Mouse (Mus musculus): ENCODE measurements around the gene Sorcs2. TPM values are rescaled to one million over a fixed set of nuclear protein-coding genes. Genes with fewer than 3 reads are reported as not detected.
A peak's percentile ranks its signal among the peaks of the same experiment; 100 is the strongest.

The Sorcs2 gene
- polyA plus RNA-seq, 1 experiment from 2014 or later: 9.0 TPM

DNA sequence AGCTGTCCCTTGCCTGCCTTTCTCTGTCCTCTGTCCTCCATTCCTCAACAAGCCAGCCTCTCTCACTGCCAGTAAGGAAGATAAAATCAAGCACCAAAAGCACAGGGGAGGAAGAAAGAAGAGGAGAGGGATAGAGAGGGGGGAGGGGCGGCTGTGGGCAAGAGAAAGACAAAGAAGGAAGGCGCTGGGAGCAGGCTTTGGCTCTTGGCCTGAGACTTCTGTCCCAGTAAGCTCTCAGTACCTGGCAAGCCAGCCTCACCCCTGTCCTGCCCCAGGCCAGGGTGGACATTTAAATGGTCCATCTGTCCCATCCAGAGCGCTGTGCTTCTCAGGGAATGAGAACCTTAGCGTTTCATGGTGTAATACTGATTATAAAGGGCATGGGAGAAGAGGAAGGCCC lies 203.3 kb downstream of the Sorcs2 start:
- H3K4me1 ChIP-seq: peaks cover 41% of the 10 kb centered on the region
- no peaks in the 10 kb centered on the region for H3K36me3 ChIP-seq
- H3K9me3 ChIP-seq (replicated peaks): no peaks in the 10 kb centered on the region
- WGBS: 46% methylated on average over 4 of the region's 4 CpGs
- H3K27me3 ChIP-seq (ENCODE audit: low read depth, poor library complexity, severe bottlenecking): no peaks in the 10 kb centered on the region; the same call in 1 of the 2 replicates
- no peak overlapping the region for H3K4me3 ChIP-seq
- peak overlapping the region; percentile 84 for H3K27ac ChIP-seq (replicated peaks)
- DNase-seq (ENCODE audit: low spot score): peak; percentile 28

DNA sequence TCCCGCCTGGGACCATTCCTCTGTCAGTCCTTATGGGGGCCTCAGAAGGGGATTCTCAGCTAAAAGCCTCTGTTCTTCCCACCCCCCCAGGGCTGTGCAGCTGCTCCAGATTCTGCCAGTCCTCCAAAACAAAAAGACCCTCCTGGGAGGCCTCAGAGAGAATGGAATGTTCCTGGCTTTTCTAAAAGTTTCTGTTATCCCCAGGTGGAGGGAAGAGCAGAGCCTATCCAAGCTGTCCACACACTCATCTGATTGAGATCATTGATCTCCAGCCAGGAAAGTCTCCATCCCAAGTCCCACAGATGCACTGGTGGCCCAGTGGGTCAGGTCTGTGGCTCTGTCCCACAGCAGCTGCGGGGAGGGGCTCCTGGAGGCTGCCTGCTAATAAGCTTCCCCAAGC lies 205.3 kb downstream of the Sorcs2 start:
- Histone ChIP-seq H3K27ac (replicated peaks) (0 out of 2 replicates have a peak overlapping the region, but pooled peaks have one; percentile 38), H3K36me3 (no peaks in the 10 kb centered on the region), H3K9me3 (replicated peaks) (no peaks in the 10 kb centered on the region), H3K4me1 (peaks cover 48% of the 10 kb centered on the region), H3K4me3 (no peak overlapping the region), H3K27me3 (ENCODE audit: low read depth, poor library complexity, severe bottlenecking) (no peaks in the 10 kb centered on the region; the same call in 1 of the 2 replicates)
- 81% methylated on average over 2 of the region's 2 CpGs for WGBS
- no peak for DNase-seq (ENCODE audit: low spot score)

DNA sequence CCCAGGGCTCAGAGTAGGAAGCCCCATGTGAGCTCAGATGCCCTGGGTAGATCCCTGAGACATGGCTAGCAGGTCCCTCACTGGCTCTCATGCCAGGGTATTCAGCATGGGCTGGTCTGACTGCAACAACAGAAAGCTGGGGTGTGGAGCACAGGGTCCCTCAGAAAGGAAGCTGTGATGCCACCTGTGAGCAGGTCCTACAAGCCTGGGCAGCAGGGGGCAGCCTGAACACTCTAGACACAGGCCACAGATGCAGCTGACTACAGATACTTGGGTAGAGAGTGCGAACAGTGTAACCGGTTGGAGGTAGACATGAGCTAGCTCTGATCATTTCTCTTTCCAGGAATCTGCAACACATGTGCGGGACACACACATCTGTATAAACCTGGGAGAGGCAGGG lies 206.1 kb downstream of the Sorcs2 start:
- H3K27me3 ChIP-seq (ENCODE audit: low read depth, poor library complexity, severe bottlenecking): no peaks in the 10 kb centered on the region; the same call in 1 of the 2 replicates
- DNase-seq (ENCODE audit: low spot score): no peak
- H3K4me1 ChIP-seq: peaks cover 50% of the 10 kb centered on the region
- H3K36me3 ChIP-seq: no peaks in the 10 kb centered on the region
- H3K27ac ChIP-seq (replicated peaks): no peak overlapping the region
- no peaks in the 10 kb centered on the region for H3K9me3 ChIP-seq (replicated peaks)
- WGBS: 87% methylated on average over 3 of the region's 3 CpGs
- H3K4me3 ChIP-seq: no peak overlapping the region

DNA sequence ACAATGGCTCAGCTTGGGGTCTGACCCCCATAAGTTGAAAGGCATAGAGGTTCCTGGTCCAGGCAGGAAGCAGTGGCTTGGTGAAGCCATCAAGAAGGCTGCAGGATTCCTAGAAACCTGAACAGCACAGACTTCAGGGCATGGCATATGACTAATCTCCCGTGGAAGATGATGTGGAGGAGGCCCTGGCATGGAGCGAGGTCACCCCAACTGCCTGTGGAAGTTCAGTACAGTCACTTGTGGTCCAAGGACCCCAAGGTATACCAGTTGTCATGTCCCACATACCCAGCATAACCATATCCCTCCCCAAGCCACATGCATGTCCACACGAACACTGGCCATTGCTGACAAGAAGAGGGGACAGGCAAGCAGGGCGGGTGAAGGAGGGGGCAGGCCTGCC lies 206.7 kb downstream of the Sorcs2 start:
- Histone ChIP-seq H3K4me1 (peaks cover 46% of the 10 kb centered on the region), H3K4me3 (no peak overlapping the region)
- WGBS: 89% methylated on average over 4 of the region's 4 CpGs

DNA sequence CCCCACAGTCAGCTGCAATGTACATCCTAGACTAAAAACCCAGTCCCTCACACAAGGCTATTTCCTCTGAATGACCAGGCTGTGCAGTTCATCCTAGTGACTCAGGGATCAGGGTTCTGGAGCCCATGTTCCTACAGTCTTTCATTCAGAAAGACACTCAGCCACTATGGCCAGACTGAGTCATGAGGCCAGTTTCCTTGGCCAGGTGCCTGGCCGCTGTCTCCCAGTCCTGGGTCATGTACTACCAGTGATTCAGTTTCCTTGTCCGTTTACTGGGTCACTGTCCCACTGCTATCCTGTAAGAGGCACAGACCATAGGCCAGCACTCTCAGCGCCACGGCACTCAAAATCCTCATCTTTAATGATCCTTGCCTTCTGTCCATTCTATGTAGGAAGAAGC lies 209.6 kb downstream of the Sorcs2 start:
- Histone ChIP-seq H3K9me3 (replicated peaks) (no peaks in the 10 kb centered on the region), H3K36me3 (no peaks in the 10 kb centered on the region), H3K27me3 (ENCODE audit: low read depth, poor library complexity, severe bottlenecking) (no peaks in the 10 kb centered on the region; the same call in 1 of the 2 replicates), H3K4me3 (no peak overlapping the region), H3K4me1 (peaks cover 33% of the 10 kb centered on the region), H3K27ac (replicated peaks) (0 out of 2 replicates have a peak overlapping the region, but pooled peaks have one; percentile 38)
- WGBS: 85% methylated on average over 4 of the region's 4 CpGs
- DNase-seq (ENCODE audit: low spot score): no peak

More for the DNA sequence above, 206.7 kb downstream of the Sorcs2 start:
- DNase-seq (ENCODE audit: low spot score): no peak
- no peak overlapping the region for H3K27ac ChIP-seq (replicated peaks)
- H3K27me3 ChIP-seq (ENCODE audit: low read depth, poor library complexity, severe bottlenecking): no peaks in the 10 kb centered on the region; the same call in 1 of the 2 replicates
- H3K36me3 ChIP-seq: no peaks in the 10 kb centered on the region
- H3K9me3 ChIP-seq (replicated peaks): no peaks in the 10 kb centered on the region

DNA sequence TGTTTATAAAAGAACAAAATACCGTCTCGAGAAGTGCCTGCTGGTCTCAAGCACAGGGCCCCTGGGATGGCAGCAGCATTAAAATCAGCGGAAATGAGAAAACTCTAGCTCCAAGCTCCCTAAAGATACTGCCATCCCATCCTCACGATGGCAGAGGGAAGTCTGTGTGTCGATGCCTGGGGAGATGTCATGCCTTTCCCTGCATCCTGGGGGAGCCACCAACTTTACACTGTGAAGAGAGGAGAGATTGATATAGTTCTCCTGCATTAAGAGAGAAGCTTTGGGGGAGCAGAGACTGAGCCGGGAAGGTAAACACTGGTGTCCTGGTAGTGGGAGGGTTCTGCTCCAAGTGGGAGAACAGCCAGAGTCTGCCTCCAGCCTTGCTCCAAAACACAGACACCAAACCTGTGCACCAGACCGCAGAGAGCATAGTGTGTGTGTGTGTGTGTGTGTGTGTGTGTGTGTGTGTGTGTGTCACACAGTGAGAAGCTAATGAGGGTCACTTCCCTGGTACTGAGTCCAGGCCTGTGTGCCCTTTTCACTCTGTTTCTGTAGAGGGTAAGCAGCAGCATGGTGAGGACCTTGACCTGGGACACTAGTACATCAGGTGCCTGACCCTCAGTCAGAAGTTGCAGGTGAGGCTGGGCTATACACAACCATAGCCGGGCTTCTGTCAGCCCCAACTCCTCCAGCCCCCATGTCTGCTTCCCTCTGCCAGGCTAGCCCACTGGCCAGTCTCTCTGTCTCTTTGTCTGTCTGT lies 211.5 kb downstream of the Sorcs2 start:
- WGBS: 71% methylated on average over 8 of the region's 8 CpGs
- peaks cover 29% of the 10 kb centered on the region for H3K4me1 ChIP-seq
- no peak overlapping the region for H3K27ac ChIP-seq (replicated peaks)
- DNase-seq (ENCODE audit: low spot score): no peak
- H3K27me3 ChIP-seq (ENCODE audit: low read depth, poor library complexity, severe bottlenecking): no peaks in the 10 kb centered on the region; the same call in 1 of the 2 replicates
- no peak overlapping the region for H3K4me3 ChIP-seq
- no peaks in the 10 kb centered on the region for H3K9me3 ChIP-seq (replicated peaks)
- no peaks in the 10 kb centered on the region for H3K36me3 ChIP-seq

DNA sequence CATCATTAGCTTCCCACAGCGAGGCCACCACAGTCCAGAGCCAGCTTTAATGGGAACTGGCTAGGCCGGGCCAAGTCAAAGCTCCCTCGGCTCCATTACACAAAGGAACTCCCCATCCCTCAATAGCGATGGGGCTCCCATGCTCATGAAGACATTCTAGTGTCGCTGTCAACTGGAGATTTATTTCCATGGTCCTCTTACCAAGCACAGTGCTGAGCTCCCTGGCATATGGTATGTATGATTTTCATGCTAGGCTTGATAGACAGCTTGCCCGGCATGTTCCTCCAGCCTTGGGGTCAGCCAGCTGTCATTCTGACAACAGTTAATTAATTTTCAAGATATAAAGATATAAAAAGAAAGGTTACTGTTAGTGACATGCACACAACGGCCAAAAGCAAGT lies 215.6 kb downstream of the Sorcs2 start:
- no peak overlapping the region for H3K4me3 ChIP-seq
- 90% methylated on average over 7 of the region's 7 CpGs for WGBS
- 0 out of 2 replicates have a peak overlapping the region, but pooled peaks have one; percentile 23 for H3K27ac ChIP-seq (replicated peaks)
- no peaks in the 10 kb centered on the region for H3K36me3 ChIP-seq
- peaks cover 8% of the 10 kb centered on the region for H3K4me1 ChIP-seq
- H3K27me3 ChIP-seq (ENCODE audit: low read depth, poor library complexity, severe bottlenecking): no peaks in the 10 kb centered on the region
- DNase-seq (ENCODE audit: low spot score): no peak
- H3K9me3 ChIP-seq (replicated peaks): no peaks in the 10 kb centered on the region

DNA sequence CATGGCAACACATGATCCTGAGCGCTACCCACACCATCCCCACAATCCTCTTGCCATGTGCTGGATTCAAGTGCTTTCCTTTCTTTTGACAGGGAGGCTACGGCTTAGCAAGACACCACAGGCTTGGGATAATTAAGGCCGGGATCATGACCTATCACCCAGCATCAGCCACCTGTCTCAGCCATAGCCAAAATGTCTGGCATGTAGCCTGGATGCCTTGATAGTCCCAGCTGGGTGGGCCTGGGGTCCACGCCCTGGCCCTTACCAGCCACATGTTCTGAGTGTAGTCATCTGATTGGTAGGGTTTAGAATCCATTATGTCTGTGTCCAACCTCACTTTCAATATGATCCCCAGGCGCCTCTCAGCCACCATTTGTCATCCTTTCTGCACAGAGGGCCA lies 218.2 kb downstream of the Sorcs2 start:
- no peak for DNase-seq (ENCODE audit: low spot score)
- H3K4me1 ChIP-seq: peaks cover 16% of the 10 kb centered on the region
- no peak overlapping the region for H3K27ac ChIP-seq (replicated peaks)
- H3K27me3 ChIP-seq (ENCODE audit: low read depth, poor library complexity, severe bottlenecking): no peaks in the 10 kb centered on the region
- 88% methylated on average over 5 of the region's 5 CpGs for WGBS
- no peak overlapping the region for H3K4me3 ChIP-seq
- H3K36me3 ChIP-seq: no peaks in the 10 kb centered on the region
- H3K9me3 ChIP-seq (replicated peaks): no peaks in the 10 kb centered on the region

DNA sequence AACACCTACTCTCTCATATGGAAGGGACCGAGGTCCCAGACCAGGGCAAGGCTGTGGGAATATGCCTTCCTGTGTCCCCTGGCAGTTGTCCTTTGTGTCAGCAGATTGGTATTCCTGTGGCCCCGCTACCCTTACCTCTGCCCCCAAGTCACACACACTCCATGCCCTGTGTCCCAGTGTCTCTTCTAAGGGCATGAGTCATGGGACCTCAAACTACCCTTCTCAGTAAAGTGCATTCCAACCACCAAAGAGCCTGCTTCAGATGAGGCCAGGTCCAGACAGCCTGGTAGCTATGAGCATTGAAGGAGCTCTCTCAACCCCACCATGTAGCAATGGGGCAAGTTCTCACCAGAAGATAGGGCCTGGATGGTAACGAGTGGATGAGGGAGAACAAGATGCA lies 219.2 kb downstream of the Sorcs2 start:
- DNase-seq (ENCODE audit: low spot score): no peak
- no peaks in the 10 kb centered on the region for H3K9me3 ChIP-seq (replicated peaks)
- no peak overlapping the region for H3K27ac ChIP-seq (replicated peaks)
- H3K4me1 ChIP-seq: peaks cover 25% of the 10 kb centered on the region
- H3K36me3 ChIP-seq: no peaks in the 10 kb centered on the region
- no peak overlapping the region for H3K4me3 ChIP-seq
- no peaks in the 10 kb centered on the region for H3K27me3 ChIP-seq (ENCODE audit: low read depth, poor library complexity, severe bottlenecking)
- 89% methylated on average over 3 of the region's 3 CpGs for WGBS

DNA sequence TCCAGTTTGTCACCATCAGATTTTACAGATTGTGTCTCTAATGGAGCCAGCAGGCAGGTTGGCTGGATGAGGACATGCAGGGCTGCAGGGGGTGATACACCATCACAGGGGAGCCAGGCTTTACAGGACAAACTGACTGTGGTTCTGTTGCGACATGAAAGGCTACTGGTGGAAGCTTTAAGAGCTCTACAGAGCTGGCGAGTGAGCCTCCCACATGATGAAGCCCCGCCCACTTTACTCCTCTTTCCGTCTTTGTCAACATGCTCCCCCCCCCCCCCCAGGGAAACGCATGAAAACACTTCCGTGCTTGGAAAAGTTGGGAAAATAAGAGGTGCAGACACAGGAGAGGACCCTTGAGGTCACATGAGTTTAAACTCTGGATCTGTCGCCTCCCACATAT lies 219.7 kb downstream of the Sorcs2 start:
- Histone ChIP-seq H3K27me3 (ENCODE audit: low read depth, poor library complexity, severe bottlenecking) (no peaks in the 10 kb centered on the region), H3K27ac (replicated peaks) (no peak overlapping the region), H3K4me3 (no peak overlapping the region), H3K9me3 (replicated peaks) (no peaks in the 10 kb centered on the region), H3K36me3 (no peaks in the 10 kb centered on the region), H3K4me1 (peaks cover 25% of the 10 kb centered on the region)
- no peak for DNase-seq (ENCODE audit: low spot score)
- WGBS: 64% methylated on average over 7 of the region's 7 CpGs

DNA sequence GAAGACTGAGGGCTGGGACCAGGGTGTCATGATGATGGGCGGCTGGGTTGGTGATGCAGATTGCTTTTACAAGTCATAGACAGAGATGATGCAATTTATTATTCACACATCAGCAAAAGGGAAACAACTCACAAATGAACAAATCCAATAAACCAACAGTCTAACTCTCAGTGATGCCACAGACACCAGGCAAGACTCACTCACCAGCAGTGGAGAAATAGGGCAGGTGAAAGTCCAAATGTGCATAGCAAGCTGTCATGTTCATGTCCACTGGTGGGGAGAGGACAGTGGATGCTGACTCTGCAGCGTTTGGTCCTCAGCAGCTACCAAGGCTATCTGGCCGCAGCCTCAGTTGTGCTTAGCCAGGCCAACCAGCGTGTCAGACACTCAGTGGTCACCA lies 221.1 kb downstream of the Sorcs2 start:
- H3K27me3 ChIP-seq (ENCODE audit: low read depth, poor library complexity, severe bottlenecking): no peaks in the 10 kb centered on the region; the same call in 1 of the 2 replicates
- 95% methylated on average over 4 of the region's 4 CpGs for WGBS
- H3K27ac ChIP-seq (replicated peaks): 0 out of 2 replicates have a peak overlapping the region, but pooled peaks have one; percentile 13
- H3K4me3 ChIP-seq: no peak overlapping the region
- peaks cover 25% of the 10 kb centered on the region for H3K4me1 ChIP-seq
- H3K9me3 ChIP-seq (replicated peaks): no peaks in the 10 kb centered on the region
- H3K36me3 ChIP-seq: no peaks in the 10 kb centered on the region
- no peak for DNase-seq (ENCODE audit: low spot score)

DNA sequence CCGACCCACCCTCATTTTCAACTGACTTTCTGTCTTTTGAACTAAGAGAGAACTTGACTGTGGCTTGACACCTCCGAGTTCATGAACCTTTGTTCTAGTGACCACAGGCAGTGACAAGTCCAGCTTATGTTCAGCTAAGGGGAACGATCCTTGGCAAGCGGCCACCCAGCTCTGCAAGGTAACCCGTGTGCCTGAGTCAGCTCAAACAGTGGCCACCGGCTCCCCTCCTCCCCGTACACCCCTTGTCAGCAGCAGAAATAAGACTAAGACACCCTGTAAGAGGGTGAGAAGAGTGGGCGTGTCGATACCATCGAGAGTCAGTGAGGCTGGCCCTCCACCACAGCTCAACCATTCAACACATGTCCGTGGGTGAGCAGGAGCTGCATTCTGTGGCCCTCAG lies 221.5 kb downstream of the Sorcs2 start:
- H3K27me3 ChIP-seq (ENCODE audit: low read depth, poor library complexity, severe bottlenecking): no peaks in the 10 kb centered on the region; the same call in 1 of the 2 replicates
- no peak for DNase-seq (ENCODE audit: low spot score)
- no peaks in the 10 kb centered on the region for H3K9me3 ChIP-seq (replicated peaks)
- 89% methylated on average over 11 of the region's 11 CpGs for WGBS
- no peaks in the 10 kb centered on the region for H3K36me3 ChIP-seq
- H3K4me1 ChIP-seq: peaks cover 25% of the 10 kb centered on the region
- H3K27ac ChIP-seq (replicated peaks): no peak overlapping the region
- H3K4me3 ChIP-seq: no peak overlapping the region

DNA sequence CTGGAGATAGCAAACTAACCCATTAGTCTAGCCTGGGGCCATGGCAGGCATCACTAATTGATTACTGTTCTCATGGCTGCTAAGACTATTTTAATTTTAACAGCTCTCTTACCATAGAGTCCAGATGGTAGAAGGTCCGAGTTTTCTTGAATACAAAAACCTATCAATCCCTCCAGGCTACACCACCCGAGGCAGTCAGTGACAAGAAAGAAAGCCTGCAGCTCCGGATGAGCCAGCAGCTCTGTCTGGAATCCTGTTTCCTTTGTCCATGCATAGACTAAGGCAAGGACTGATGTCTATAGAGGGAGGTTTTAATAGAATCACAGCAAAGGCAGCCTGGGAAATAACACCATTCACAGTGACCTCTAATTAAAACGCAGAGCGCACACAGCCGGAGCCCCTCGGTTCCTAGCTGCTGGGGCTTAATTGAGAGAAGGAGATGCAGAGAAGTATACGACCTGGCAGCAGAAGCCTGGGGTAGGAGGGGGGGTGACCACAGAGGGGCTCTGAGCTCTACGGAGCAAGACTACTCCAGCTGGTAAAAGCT lies 223.3 kb downstream of the Sorcs2 start:
- no peak overlapping the region for H3K4me3 ChIP-seq
- H3K27me3 ChIP-seq (ENCODE audit: low read depth, poor library complexity, severe bottlenecking): no peaks in the 10 kb centered on the region; the same call in 1 of the 2 replicates
- no peaks in the 10 kb centered on the region for H3K9me3 ChIP-seq (replicated peaks)
- peak overlapping the region; percentile 77 for H3K27ac ChIP-seq (replicated peaks)
- H3K36me3 ChIP-seq: no peaks in the 10 kb centered on the region
- peaks cover 25% of the 10 kb centered on the region for H3K4me1 ChIP-seq
- peak; percentile 47 for DNase-seq (ENCODE audit: low spot score)
- WGBS: 18% methylated on average over 9 of the region's 9 CpGs

Measured in midbrain, embryonic 10.5 days (tissue).